Mouse (Mus musculus) midbrain, postnatal 0 days (tissue): Measurements from ENCODE around the gene Dhx40. TPM values are rescaled to one million over a fixed set of nuclear protein-coding genes. Genes with fewer than 3 reads are reported as not detected.

Experiments
- ATAC-seq: fragments of 200-750 bp; cut with Nextera tagmentation; 2 replicates; pipeline ENCODE4 v1.8.0; 2017; ENCODE audit warnings: moderate number of reproducible peaks, mild to moderate bottlenecking, moderate TSS enrichment, moderate library complexity; ENCODE audit not compliant: low FRiP score
- DNase-seq: peaks from one replicate; pipeline ENCODE4 v3.0.0-alpha.2; 2015; ENCODE audit warnings: low spot score
- H3K27ac ChIP-seq: fragments of 300-500 bp; sonication (generic); 2 replicates; pipeline ENCODE4 v1.5.1; 2014; ENCODE audit warnings: low read depth, mild to moderate bottlenecking, low read length, mixed read lengths
- H3K27me3 ChIP-seq: fragments of 300-500 bp; sonication (generic); 2 replicates; pipeline ENCODE4 v1.6.1; 2014; ENCODE audit warnings: low read length, control low read depth, mixed read lengths; ENCODE audit not compliant: insufficient read depth
- H3K36me3 ChIP-seq: fragments of 300-500 bp; sonication (generic); 2 replicates; pipeline ENCODE4 v1.6.1; 2014; ENCODE audit warnings: low read length, control low read depth, mixed read lengths; ENCODE audit not compliant: insufficient read depth
- H3K4me1 ChIP-seq: fragments of 300-500 bp; sonication (generic); 2 replicates; pipeline ENCODE4 v1.6.1; 2014; ENCODE audit warnings: mild to moderate bottlenecking, control low read depth, antibody characterized with exemption, low read length, mixed read lengths; ENCODE audit not compliant: insufficient read depth
- H3K4me2 ChIP-seq: fragments of 300-500 bp; sonication (generic); 2 replicates; pipeline ENCODE4 v1.6.1; 2014; ENCODE audit warnings: low read depth, mild to moderate bottlenecking, low read length, mixed read lengths; ENCODE audit not compliant: poor library complexity, severe bottlenecking
- H3K4me3 ChIP-seq: fragments of 300-500 bp; sonication (generic); 2 replicates; pipeline ENCODE4 v1.5.1; 2014; ENCODE audit warnings: low read depth, mild to moderate bottlenecking, low read length, moderate library complexity
- H3K9ac ChIP-seq: fragments of 300-500 bp; sonication (generic); replicated peaks from 2 replicates; pipeline ENCODE4 v1.6.1; 2014; ENCODE audit warnings: mild to moderate bottlenecking, low read length, moderate library complexity, mixed read lengths; ENCODE audit not compliant: poor library complexity, severe bottlenecking
- H3K9me3 ChIP-seq: fragments of 300-500 bp; sonication (generic); 2 replicates; pipeline ENCODE4 v1.6.1; 2016; ENCODE audit warnings: low read length, control low read depth
- CTCF ChIP-seq: IDR thresholded peaks from 2 replicates; pipeline ENCODE4 v1.5.1; 2016; ENCODE audit warnings: antibody characterized with exemption, mild to moderate bottlenecking
- WGBS: fragments of 180-500 bp; shearing (Covaris S2); extraction: QIAGEN DNeasy Blood & Tissue Kit; methylation state at CpG from one replicate; pipeline ENCODE4 v1.1.7; 2014; 5-methylcytosine and 5-hydroxymethylcytosine counted together
- polyA plus RNA-seq: library from polyadenylated mRNA; unstranded; fragments of >200 nt; fragmentation: Nextera tagmentation; extraction: Ambion mirVana; gene quantifications from 2 replicates; pipeline ENCODE4 v1.2.1, GENCODE M21; 2015
- total RNA-seq: library from RNA; depleted of rRNA; stranded (reverse); fragments of >200 nt; gene quantifications from 2 replicates; pipeline ENCODE4 v1.2.3, GENCODE M21; 2014

Dhx40 gene
- total and polyA plus RNA-seq, 2 experiments from 2014 or later, result 11.1 to 14.9 TPM

- Histone ChIP-seq H3K4me1 (no peaks in the 10 kb centered on the region; the same call in 1 of the 2 replicates), H3K27ac (peak overlapping the region; percentile 99), H3K9me3 (no peaks in the 10 kb centered on the region), H3K36me3 (no peaks in the 10 kb centered on the region), H3K9ac (no peak overlapping the region), H3K4me3 (no peak overlapping the region), H3K4me2 (0 out of 2 replicates have a peak overlapping the region, but pooled peaks have one; percentile 73), H3K27me3 (no peaks in the 10 kb centered on the region)
- ATAC-seq, result no peak
- no peak for DNase-seq
- WGBS, result 98% methylated on average over 1 of the region's 1 CpGs
- TF ChIP-seq CTCF, result no peak
Measured at GRCm38 (mm10) chr11:86759226-86759625, 48.3 kb downstream of the Dhx40 start.

- peak overlapping the region; percentile 93 for H3K9ac ChIP-seq
- H3K36me3 ChIP-seq, result no peaks in the 10 kb centered on the region
- peak overlapping the region; percentile 73 for H3K4me2 ChIP-seq
- no peaks in the 10 kb centered on the region for H3K27me3 ChIP-seq
- peak overlapping the region; percentile 99 for H3K27ac ChIP-seq
- WGBS, result 26% methylated on average over 6 of the region's 6 CpGs
- H3K4me1 ChIP-seq, result peaks cover 2% of the 10 kb centered on the region; the same call in 1 of the 2 replicates
- peak overlapping the region; percentile 98 for H3K4me3 ChIP-seq
- no peaks in the 10 kb centered on the region for H3K9me3 ChIP-seq
- peak; percentile 26 for DNase-seq
- no peak for TF ChIP-seq CTCF
- ATAC-seq, result no peak
Measured at GRCm38 (mm10) chr11:86758559-86758958, 49.0 kb downstream of the Dhx40 start.

- Histone ChIP-seq H3K4me2 (peak within 1 kb of the TSS; percentile 93), H3K9ac (peak within 1 kb of the TSS; percentile 99), H3K4me1 (peaks cover 5% of the 10 kb centered on the region; the same call in 1 of the 2 replicates), H3K27ac (peak within 1 kb of the TSS; percentile 99), H3K27me3 (no peaks in the 10 kb centered on the region), H3K36me3 (no peaks in the 10 kb centered on the region), H3K4me3 (peak within 1 kb of the TSS; percentile 98), H3K9me3 (no peaks in the 10 kb centered on the region)
- WGBS, result under 1% methylated on average over 69 of the region's 73 CpGs
- peak; percentile 71 for TF ChIP-seq CTCF
- ATAC-seq (peak; percentile 96), DNase-seq (peak; percentile 99)
Measured at GRCm38 (mm10) chr11:86757480-86758371, 49.8 kb downstream of the Dhx40 start, which contains the start of gene Cltc. Cltc (minus strand) TSS chr11:86757565.

GRCm38 (mm10) chr11:86757142-86757479 is 50.4 kb downstream of the Dhx40 start:
- H3K9ac ChIP-seq, result peak overlapping the region; percentile 99
- under 1% methylated on average over 17 of the region's 18 CpGs for WGBS
- ATAC-seq, result no peak; the same call in 1 of the 2 replicates
- peak overlapping the region; percentile 93 for H3K4me2 ChIP-seq
- peak overlapping the region; percentile 99 for H3K27ac ChIP-seq
- H3K27me3 ChIP-seq, result no peaks in the 10 kb centered on the region
- DNase-seq, result no peak
- no peak for TF ChIP-seq CTCF
- H3K9me3 ChIP-seq, result no peaks in the 10 kb centered on the region
- H3K36me3 ChIP-seq, result no peaks in the 10 kb centered on the region
- peaks cover 5% of the 10 kb centered on the region; the same call in 1 of the 2 replicates for H3K4me1 ChIP-seq
- peak overlapping the region; percentile 98 for H3K4me3 ChIP-seq

- TF ChIP-seq CTCF, result no peak
- WGBS, result 1% methylated on average over 31 of the region's 31 CpGs
- no peaks in the 10 kb centered on the region for H3K9me3 ChIP-seq
- H3K4me2 ChIP-seq, result peak overlapping the region; percentile 93
- H3K4me1 ChIP-seq, result peaks cover 5% of the 10 kb centered on the region; the same call in 1 of the 2 replicates
- DNase-seq (peak; percentile 73), ATAC-seq (peak; percentile 24; the same call in 1 of the 2 replicates)
- H3K36me3 ChIP-seq, result no peaks in the 10 kb centered on the region
- peak overlapping the region; percentile 98 for H3K4me3 ChIP-seq
- peak overlapping the region; percentile 99 for H3K9ac ChIP-seq
- H3K27me3 ChIP-seq, result no peaks in the 10 kb centered on the region
- peak overlapping the region; percentile 99 for H3K27ac ChIP-seq
Measured at GRCm38 (mm10) chr11:86756156-86757141, 51.1 kb downstream of the Dhx40 start.
